Mouse (Mus musculus) megakaryocyte-erythroid progenitor cell, adult 5-6 weeks (primary cell): ENCODE results near the gene Pear1. TPM values are rescaled to one million over a fixed set of nuclear protein-coding genes. Genes with fewer than 3 reads are reported as not detected.
"Not testable (repeated sequence)": the region's sequence is repeated elsewhere in the genome, so short reads cannot be mapped to it uniquely, and the experiment has no call there.

ENCODE experiments used
- ATAC-seq: replicated peaks from 2 replicates; pipeline ENCODE4 v1.8.0; 2016; ENCODE audit warnings: mild to moderate bottlenecking, inconsistent platforms; ENCODE audit not compliant: severe bottlenecking, poor library complexity, low FRiP score, low TSS enrichment
- total RNA-seq, 2 experiments: library from RNA; stranded (forward) in 1 of 2; stranded (reverse) in 1 of 2; fragments of 200-1000, 215-1000 nt in 1 of 2; fragments of >200 nt in 1 of 2; fragmentation: Nextera tagmentation in 1 of 2; gene quantifications; 2 replicates each; pipeline ENCODE4 v1.2.3; 2014 to 2017

Pear1 gene
- total RNA-seq (2014; fragmentation: Nextera tagmentation) = 3.3 and 15.3 TPM in 2 replicates
- total RNA-seq (2017) = 3.2 and 4.3 TPM in 2 replicates

GRCm38 (mm10) chr3:87824206-87824605 is at the start of gene Pear1:
Gene Pear1, minus strand, starts transcription at chr3:87824306.
- ATAC-seq = not testable (repeated sequence)

GRCm38 (mm10) chr3:87864111-87864510 is 40.0 kb upstream of the Pear1 start:
- not testable (repeated sequence) for ATAC-seq

GRCm38 (mm10) chr3:87859813-87860212 is 35.7 kb upstream of the Pear1 start:
- peak; percentile 73 for ATAC-seq

GRCm38 (mm10) chr3:87857666-87858065 is 33.6 kb upstream of the Pear1 start:
- no peak for ATAC-seq

- ATAC-seq = no peak
These were observed 31.8 kb upstream of the Pear1 start for GRCm38 (mm10) chr3:87855936-87856335.

GRCm38 (mm10) chr3:87854795-87855568 is 30.9 kb upstream of the Pear1 start:
- ATAC-seq = no peak

- ATAC-seq = no peak
These were observed 25.0 kb upstream of the Pear1 start for GRCm38 (mm10) chr3:87849117-87849516.

- ATAC-seq = no peak
These were observed 23.6 kb upstream of the Pear1 start for GRCm38 (mm10) chr3:87847680-87848079.

- no peak for ATAC-seq
These were observed 22.6 kb upstream of the Pear1 start, which contains the start of gene Sh2d2a for GRCm38 (mm10) chr3:87846650-87847110. Gene Sh2d2a, plus strand, starts transcription at chr3:87846755.

GRCm38 (mm10) chr3:87846186-87846585 is 22.1 kb upstream of the Pear1 start:
- ATAC-seq = no peak

GRCm38 (mm10) chr3:87844981-87845380 is 20.9 kb upstream of the Pear1 start:
- no peak for ATAC-seq

GRCm38 (mm10) chr3:87840858-87841257 is 16.8 kb upstream of the Pear1 start:
- ATAC-seq = no peak

- peak; percentile 85 for ATAC-seq
These were observed 14.5 kb upstream of the Pear1 start for GRCm38 (mm10) chr3:87838622-87839021.

- ATAC-seq = no peak
These were observed 9.4 kb upstream of the Pear1 start for GRCm38 (mm10) chr3:87833482-87833881.

- no peak for ATAC-seq
These were observed 8.2 kb upstream of the Pear1 start for GRCm38 (mm10) chr3:87832109-87832859.

GRCm38 (mm10) chr3:87829025-87829424 is 4.9 kb upstream of the Pear1 start:
- ATAC-seq = no peak

GRCm38 (mm10) chr3:87828435-87828834 is 4.3 kb upstream of the Pear1 start:
- no peak for ATAC-seq

GRCm38 (mm10) chr3:87818226-87818625 is 5.9 kb downstream of the Pear1 start:
- ATAC-seq = no peak

GRCm38 (mm10) chr3:87816646-87817093 is 7.4 kb downstream of the Pear1 start:
- ATAC-seq = peak; percentile 77

- no peak for ATAC-seq
These were observed 7.9 kb downstream of the Pear1 start for GRCm38 (mm10) chr3:87816166-87816565.
